Mouse (Mus musculus) stomach, embryonic 16.5 days (tissue): ENCODE measurements around the gene Fpgs. TPM values are rescaled to one million over a fixed set of nuclear protein-coding genes. Genes with fewer than 3 reads are reported as not detected.
A peak's percentile ranks its signal among the peaks of the same experiment; 100 is the strongest.

ENCODE experiments used
- ATAC-seq: fragments of 200-750 bp; cut with Nextera tagmentation; 2 replicates; pipeline ENCODE4 v1.8.0; 2017; ENCODE audit warnings: moderate number of reproducible peaks, moderate TSS enrichment; ENCODE audit not compliant: insufficient read depth, low FRiP score
- H3K27ac ChIP-seq: fragments of 300-500 bp; sonication (generic); 2 replicates; pipeline ENCODE4 v1.5.1; 2014; ENCODE audit warnings: low read length
- H3K27me3 ChIP-seq: fragments of 300-500 bp; sonication (generic); 2 replicates; pipeline ENCODE4 v1.6.1; 2014; ENCODE audit warnings: low read length, control low read depth, mixed read lengths; ENCODE audit not compliant: control insufficient read depth, insufficient read depth
- H3K36me3 ChIP-seq: fragments of 300-500 bp; sonication (generic); 2 replicates; pipeline ENCODE4 v1.6.1; 2014; ENCODE audit warnings: low read length; ENCODE audit not compliant: control insufficient read depth, insufficient read depth
- H3K4me1 ChIP-seq: fragments of 300-500 bp; sonication (generic); 2 replicates; pipeline ENCODE4 v1.6.1; 2014; ENCODE audit warnings: low read length, control low read depth, mixed read lengths; ENCODE audit not compliant: control insufficient read depth, insufficient read depth
- H3K4me2 ChIP-seq: fragments of 300-500 bp; sonication (generic); 2 replicates; pipeline ENCODE4 v1.6.1; 2014; ENCODE audit warnings: low read depth, low read length, mixed read lengths
- H3K4me3 ChIP-seq: fragments of 300-500 bp; sonication (generic); replicated peaks from 2 replicates; pipeline ENCODE4 v1.5.1; 2014; ENCODE audit warnings: mild to moderate bottlenecking, low read length
- H3K9ac ChIP-seq: fragments of 300-500 bp; sonication (generic); 2 replicates; pipeline ENCODE4 v1.6.1; 2014; ENCODE audit warnings: low read length
- H3K9me3 ChIP-seq: fragments of 300-500 bp; sonication (generic); replicated peaks from 2 replicates; pipeline ENCODE4 v1.6.1; 2016; ENCODE audit warnings: low read length, control low read depth; ENCODE audit not compliant: control insufficient read depth
- WGBS: fragments of 180-500 bp; shearing (Covaris S2); extraction: QIAGEN DNeasy Blood & Tissue Kit; methylation state at CpG from one replicate; pipeline ENCODE4 v1.1.7; 2014; 5-methylcytosine and 5-hydroxymethylcytosine counted together
- polyA plus RNA-seq: library from polyadenylated mRNA; unstranded; fragments of >200 nt; fragmentation: Nextera tagmentation; extraction: Ambion mirVana; gene quantifications from 2 replicates; pipeline ENCODE4 v1.2.1, GENCODE M21; 2015

Gene Fpgs
- polyA plus RNA-seq, 1 experiment from 2014 or later, result 30.6 TPM

- peak overlapping the region; percentile 91 for H3K9ac ChIP-seq
- H3K27ac ChIP-seq, result peak overlapping the region; percentile 77
- peak overlapping the region; percentile 85 for H3K4me3 ChIP-seq
- peaks cover 21% of the 10 kb centered on the region for H3K4me1 ChIP-seq
- WGBS, result 1% methylated on average over 49 of the region's 51 CpGs
- no peaks in the 10 kb centered on the region for H3K9me3 ChIP-seq
- no peaks in the 10 kb centered on the region for H3K27me3 ChIP-seq
- ATAC-seq, result peak; percentile 97
- H3K4me2 ChIP-seq, result peak overlapping the region; percentile 93
- no peaks in the 10 kb centered on the region for H3K36me3 ChIP-seq
Measured at GRCm38 (mm10) chr2:32693823-32694411, 10.0 kb downstream of the Fpgs start.

- ATAC-seq, result no peak
- 8% methylated on average over 7 of the region's 7 CpGs for WGBS
- no peaks in the 10 kb centered on the region for H3K9me3 ChIP-seq
- H3K4me3 ChIP-seq, result peak overlapping the region; percentile 85
- H3K4me1 ChIP-seq, result peaks cover 21% of the 10 kb centered on the region
- peak overlapping the region; percentile 93 for H3K4me2 ChIP-seq
- peak overlapping the region; percentile 91 for H3K9ac ChIP-seq
- no peaks in the 10 kb centered on the region for H3K36me3 ChIP-seq
- no peaks in the 10 kb centered on the region for H3K27me3 ChIP-seq
- H3K27ac ChIP-seq, result peak overlapping the region; percentile 77
Measured at GRCm38 (mm10) chr2:32693282-32693681, 10.7 kb downstream of the Fpgs start.

GRCm38 (mm10) chr2:32692496-32692895 lies 11.4 kb downstream of the Fpgs start:
- H3K4me3 ChIP-seq, result peak overlapping the region; percentile 85; the same call in 1 of the 2 replicates

GRCm38 (mm10) chr2:32691041-32691440 lies 12.9 kb downstream of the Fpgs start:
- H3K36me3 ChIP-seq, result peaks cover 7% of the 10 kb centered on the region
- no peak overlapping the region for H3K27ac ChIP-seq
- peaks cover 21% of the 10 kb centered on the region for H3K4me1 ChIP-seq
- H3K9ac ChIP-seq, result no peak overlapping the region
- no peak overlapping the region for H3K4me3 ChIP-seq
- 71% methylated on average over 11 of the region's 11 CpGs for WGBS
- no peaks in the 10 kb centered on the region for H3K27me3 ChIP-seq
- no peak for ATAC-seq
- H3K9me3 ChIP-seq, result no peaks in the 10 kb centered on the region
- H3K4me2 ChIP-seq, result no peak overlapping the region

More at GRCm38 (mm10) chr2:32692496-32692895, 11.4 kb downstream of the Fpgs start:
- no peaks in the 10 kb centered on the region for H3K36me3 ChIP-seq
- no peak for ATAC-seq
- peaks cover 21% of the 10 kb centered on the region for H3K4me1 ChIP-seq
- 0 out of 2 replicates have a peak overlapping the region, but pooled peaks have one; percentile 7 for H3K9ac ChIP-seq
- no peaks in the 10 kb centered on the region for H3K27me3 ChIP-seq
- H3K9me3 ChIP-seq, result no peaks in the 10 kb centered on the region
- no peak overlapping the region for H3K27ac ChIP-seq
- H3K4me2 ChIP-seq, result peak overlapping the region; percentile 93
- 93% methylated on average over 14 of the region's 14 CpGs for WGBS

- Histone ChIP-seq H3K4me1 (peaks cover 21% of the 10 kb centered on the region), H3K27me3 (no peaks in the 10 kb centered on the region), H3K27ac (no peak overlapping the region), H3K9ac (no peak overlapping the region; the same call in 1 of the 2 replicates), H3K36me3 (peaks cover 17% of the 10 kb centered on the region), H3K4me3 (no peak overlapping the region), H3K4me2 (no peak overlapping the region), H3K9me3 (no peaks in the 10 kb centered on the region)
- WGBS, result 23% methylated on average over 5 of the region's 5 CpGs
- ATAC-seq, result no peak
Measured at GRCm38 (mm10) chr2:32689420-32689819, 14.5 kb downstream of the Fpgs start.

GRCm38 (mm10) chr2:32687562-32687961 lies 16.4 kb downstream of the Fpgs start:
- no peak overlapping the region for H3K9ac ChIP-seq
- H3K4me1 ChIP-seq, result peaks cover 12% of the 10 kb centered on the region
- H3K27me3 ChIP-seq, result no peaks in the 10 kb centered on the region
- WGBS, result 92% methylated on average over 8 of the region's 8 CpGs
- H3K9me3 ChIP-seq, result no peaks in the 10 kb centered on the region
- no peak overlapping the region for H3K4me3 ChIP-seq
- no peak overlapping the region for H3K27ac ChIP-seq
- no peak for ATAC-seq
- peaks cover 24% of the 10 kb centered on the region for H3K36me3 ChIP-seq
- H3K4me2 ChIP-seq, result no peak overlapping the region

- H3K4me1 ChIP-seq, result peaks cover 10% of the 10 kb centered on the region
- no peak for ATAC-seq
- no peak overlapping the region for H3K4me2 ChIP-seq
- peaks cover 24% of the 10 kb centered on the region for H3K36me3 ChIP-seq
- H3K27me3 ChIP-seq, result no peaks in the 10 kb centered on the region
- no peaks in the 10 kb centered on the region for H3K9me3 ChIP-seq
- H3K9ac ChIP-seq, result no peak overlapping the region
- WGBS, result 89% methylated on average over 6 of the region's 6 CpGs
- no peak overlapping the region for H3K27ac ChIP-seq
- H3K4me3 ChIP-seq, result no peak overlapping the region
Measured at GRCm38 (mm10) chr2:32686640-32687039, 17.3 kb downstream of the Fpgs start.

- no peak for ATAC-seq
- H3K27ac ChIP-seq, result no peak overlapping the region
- H3K27me3 ChIP-seq, result no peaks in the 10 kb centered on the region
- WGBS, result 96% methylated on average over 3 of the region's 3 CpGs
- H3K4me3 ChIP-seq, result no peak overlapping the region
- H3K4me1 ChIP-seq, result peaks cover 14% of the 10 kb centered on the region; the same call in 1 of the 2 replicates
- H3K36me3 ChIP-seq, result peaks cover 24% of the 10 kb centered on the region
- H3K9ac ChIP-seq, result no peak overlapping the region
- H3K9me3 ChIP-seq, result no peaks in the 10 kb centered on the region
- no peak overlapping the region for H3K4me2 ChIP-seq
Measured at GRCm38 (mm10) chr2:32685807-32686206, 18.1 kb downstream of the Fpgs start.

- peaks cover 24% of the 10 kb centered on the region for H3K4me1 ChIP-seq
- peaks cover 24% of the 10 kb centered on the region for H3K36me3 ChIP-seq
- no peak overlapping the region for H3K4me3 ChIP-seq
- H3K27me3 ChIP-seq, result no peaks in the 10 kb centered on the region
- no peak overlapping the region for H3K4me2 ChIP-seq
- ATAC-seq, result no peak
- H3K9me3 ChIP-seq, result no peaks in the 10 kb centered on the region
- H3K9ac ChIP-seq, result no peak overlapping the region
- 92% methylated on average over 15 of the region's 15 CpGs for WGBS
- no peak overlapping the region for H3K27ac ChIP-seq
Measured at GRCm38 (mm10) chr2:32684681-32685428, 19.1 kb downstream of the Fpgs start.
